In genomic region chr4:57153068-57153835, GRCm38 (mm10) we compare ENCODE assay signal across 8 mouse cellular contexts. TPM values are rescaled to one million over a fixed set of nuclear protein-coding genes. Genes with fewer than 3 reads are reported as not detected.
DNase-seq lines count a peak whose midpoint lies in the region; ATAC-seq lines count a peak whose summit lies in the region.

No protein-coding gene starts in this region.

- H3K4me1 ChIP-seq in embryonic facial prominence, embryonic 12.5 days, result peaks cover 11% of the 10 kb centered on the region
- peaks cover 13% of the 10 kb centered on the region for H3K4me1 ChIP-seq in heart, embryonic 13.5 days
- H3K4me1 ChIP-seq in liver, embryonic 12.5 days, result peaks cover 42% of the 10 kb centered on the region

- H3K36me3 ChIP-seq in embryonic facial prominence, embryonic 12.5 days, result no peaks in the 10 kb centered on the region
- no peaks in the 10 kb centered on the region for H3K36me3 ChIP-seq in heart, embryonic 13.5 days
- no peaks in the 10 kb centered on the region for H3K36me3 ChIP-seq in liver, embryonic 12.5 days

- no peak overlapping the region for H3K4me3 ChIP-seq in embryonic facial prominence, embryonic 12.5 days
- H3K4me3 ChIP-seq in heart, embryonic 13.5 days, result peak overlapping the region; percentile 26
- H3K4me3 ChIP-seq in liver, embryonic 12.5 days, result peak overlapping the region; percentile 43

- ATAC-seq in frontal cortex, adult (ENCODE audit: low TSS enrichment), result peak; percentile 16; the same call in 1 of the 2 replicates
- ATAC-seq in embryonic facial prominence, embryonic 12.5 days (ENCODE audit: insufficient number of reproducible peaks, insufficient read depth, low FRiP score, low TSS enrichment), result peak; percentile 26; the same call in 1 of the 2 replicates
- ATAC-seq in heart, embryonic 13.5 days (ENCODE audit: extremely low read depth, insufficient number of reproducible peaks, low FRiP score, low TSS enrichment), result 0 out of 2 replicates have a peak, but pooled peaks have one; percentile 22
- ATAC-seq in liver, embryonic 12.5 days, result peak; percentile 98

- H3K9me3 ChIP-seq in embryonic facial prominence, embryonic 12.5 days, result no peaks in the 10 kb centered on the region
- H3K9me3 ChIP-seq in heart, embryonic 13.5 days, result no peaks in the 10 kb centered on the region
- H3K9me3 ChIP-seq in liver, embryonic 12.5 days (replicated peaks), result no peaks in the 10 kb centered on the region

- H3K4me2 ChIP-seq in embryonic facial prominence, embryonic 12.5 days (replicated peaks), result peak overlapping the region; percentile 30
- H3K4me2 ChIP-seq in heart, embryonic 13.5 days, result peak overlapping the region; percentile 62
- peak overlapping the region; percentile 73 for H3K4me2 ChIP-seq in liver, embryonic 12.5 days

- H3K27me3 ChIP-seq in embryonic facial prominence, embryonic 12.5 days, result no peaks in the 10 kb centered on the region
- H3K27me3 ChIP-seq in heart, embryonic 13.5 days (replicated peaks), result no peaks in the 10 kb centered on the region
- H3K27me3 ChIP-seq in liver, embryonic 12.5 days (replicated peaks), result peaks cover under 1% of the 10 kb centered on the region; the same call in 1 of the 2 replicates

- WGBS in embryonic facial prominence, embryonic 12.5 days, result 7% methylated on average over 9 of the region's 9 CpGs
- 14% methylated on average over 9 of the region's 9 CpGs for WGBS in heart, embryonic 13.5 days
- 19% methylated on average over 9 of the region's 9 CpGs for WGBS in liver, embryonic 12.5 days (ENCODE audit: insufficient replicate concordance)

- no peak overlapping the region for H3K9ac ChIP-seq in embryonic facial prominence, embryonic 12.5 days
- H3K9ac ChIP-seq in heart, embryonic 13.5 days, result peak overlapping the region; percentile 70
- peak overlapping the region; percentile 67 for H3K9ac ChIP-seq in liver, embryonic 12.5 days

- peak overlapping the region; percentile 64 for H3K27ac ChIP-seq in embryonic facial prominence, embryonic 12.5 days
- peak overlapping the region; percentile 33; the same call in 1 of the 2 replicates for H3K27ac ChIP-seq in heart, embryonic 13.5 days (replicated peaks)
- H3K27ac ChIP-seq in liver, embryonic 12.5 days, result peak overlapping the region; percentile 94

- no peak for DNase-seq in frontal cortex, postnatal 25 days (ENCODE audit: low spot score in 2 of 2)
- DNase-seq in retina, embryonic 14.5 days (ENCODE audit: low spot score), result peak; percentile 52
- no peak for DNase-seq in cerebellum, adult 11 months
- DNase-seq in right cerebral cortex, postnatal 10 days (ENCODE audit: low spot score in 2 of 2), result no peak

RNA-seq across cellular contexts. Expression of gene Epb41l4b, which starts 10.0 kb away (rescaled TPM):
- polyA plus RNA-seq in embryonic facial prominence, embryonic 12.5 days (2016; fragmentation: Nextera tagmentation; extraction: Ambion mirVana), result 2.8 and 3.0 TPM in 2 replicates
- 0.46 and 0.64 TPM in 2 replicates for polyA plus RNA-seq in heart, embryonic 13.5 days (2015; fragmentation: Nextera tagmentation; extraction: Ambion mirVana)
- 1.4 and 1.6 TPM in 2 replicates for polyA plus RNA-seq in liver, embryonic 12.5 days (2016; fragmentation: Nextera tagmentation; extraction: Ambion mirVana)

Comparison
In these comparisons a context has a peak if more than half of its experiments do, and no peak if none do; other contexts are left out.
1. ATAC-seq: peak in every context shown above with its lines; median percentile 98 in liver, embryonic 12.5 days; 26 in embryonic facial prominence, embryonic 12.5 days; 22 in heart, embryonic 13.5 days; 16 in frontal cortex, adult.
2. H3K27ac ChIP-seq: peak in every context shown above with its lines; median percentile 94 in liver, embryonic 12.5 days; 64 in embryonic facial prominence, embryonic 12.5 days; 33 in heart, embryonic 13.5 days.